Mouse (Mus musculus) testis, adult 2 months (tissue): ENCODE data around the gene Hnrnpa0.
"Not testable (repeated sequence)": the region's sequence is repeated elsewhere in the genome, so short reads cannot be mapped to it uniquely, and the experiment has no call there.

Source experiments
- CTCF ChIP-seq: fragments of 200-500 bp; IDR thresholded peaks from 2 replicates; pipeline ENCODE4 v1.5.1; 2012; ENCODE audit warnings: low read depth, mild to moderate bottlenecking, inconsistent platforms, low read length, moderate library complexity; ENCODE audit not compliant: control insufficient read depth, insufficient read depth, insufficient replicate concordance
- POLR2A ChIP-seq: fragments of 200-500 bp; IDR thresholded peaks from 2 replicates; pipeline ENCODE4 v1.6.1; 2012; ENCODE audit warnings: low read depth, mild to moderate bottlenecking, inconsistent platforms, low read length, moderate library complexity; ENCODE audit not compliant: control insufficient read depth

DNA sequence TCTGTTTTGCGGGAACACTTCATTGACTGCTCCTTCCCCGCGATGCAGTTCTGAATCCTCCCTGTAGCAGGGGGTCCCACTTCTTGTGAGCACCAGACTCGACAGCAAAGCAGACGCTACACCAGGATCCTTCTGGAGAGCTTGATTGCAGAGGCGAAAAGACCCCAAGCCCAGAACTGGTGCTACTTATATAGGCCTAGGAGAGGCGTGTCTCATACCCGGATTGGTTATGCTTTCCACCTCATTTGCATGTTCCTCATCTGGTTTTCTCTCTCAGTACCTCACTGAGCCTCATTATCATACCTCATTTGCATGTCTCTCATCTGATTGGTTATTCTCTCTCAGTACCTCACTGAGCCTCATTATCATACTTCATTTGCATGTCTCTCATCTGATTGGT lies 18.2 kb upstream of the Hnrnpa0 start:
- TF ChIP-seq POLR2A, CTCF: not testable (repeated sequence)
